Mouse (Mus musculus) hindbrain, postnatal 0 days (tissue): Measurements from ENCODE around the gene F7. TPM values are rescaled to one million over a fixed set of nuclear protein-coding genes. Genes with fewer than 3 reads are reported as not detected.
"Not testable (repeated sequence)": the region's sequence is repeated elsewhere in the genome, so short reads cannot be mapped to it uniquely, and the experiment has no call there.

Experiments
- ATAC-seq: fragments of 200-750 bp; cut with Nextera tagmentation; 2 replicates; pipeline ENCODE4 v1.8.0; 2017; ENCODE audit warnings: mild to moderate bottlenecking, moderate TSS enrichment, moderate library complexity
- DNase-seq: peaks from one replicate; pipeline ENCODE4 v3.0.0-alpha.2; 2015; ENCODE audit warnings: low spot score
- H3K27ac ChIP-seq: fragments of 300-500 bp; sonication (generic); 2 replicates; pipeline ENCODE4 v1.5.1; 2014; ENCODE audit warnings: mild to moderate bottlenecking
- H3K27me3 ChIP-seq: fragments of 300-500 bp; sonication (generic); 2 replicates; pipeline ENCODE4 v1.6.1; 2014; ENCODE audit warnings: low read length, mixed read lengths; ENCODE audit not compliant: insufficient read depth
- H3K36me3 ChIP-seq: fragments of 300-500 bp; sonication (generic); 2 replicates; pipeline ENCODE4 v1.6.1; 2014; ENCODE audit warnings: low read length, mixed read lengths; ENCODE audit not compliant: insufficient read depth
- H3K4me1 ChIP-seq: fragments of 300-500 bp; sonication (generic); 2 replicates; pipeline ENCODE4 v1.6.1; 2014; ENCODE audit warnings: antibody characterized with exemption, low read length, mixed read lengths; ENCODE audit not compliant: insufficient read depth
- H3K4me2 ChIP-seq: fragments of 300-500 bp; sonication (generic); 2 replicates; pipeline ENCODE4 v1.6.1; 2014; ENCODE audit warnings: low read depth, mild to moderate bottlenecking, low read length, moderate library complexity, mixed read lengths
- H3K4me3 ChIP-seq: fragments of 300-500 bp; sonication (generic); 2 replicates; pipeline ENCODE4 v1.5.1; 2014; ENCODE audit warnings: low read length
- H3K9ac ChIP-seq: fragments of 300-500 bp; sonication (generic); replicated peaks from 2 replicates; pipeline ENCODE4 v1.6.1; 2014; ENCODE audit warnings: mild to moderate bottlenecking, low read length, moderate library complexity, mixed read lengths
- H3K9me3 ChIP-seq: fragments of 300-500 bp; sonication (generic); 2 replicates; pipeline ENCODE4 v1.6.1; 2016; ENCODE audit warnings: low read length, mixed read lengths
- CTCF ChIP-seq: IDR thresholded peaks from 2 replicates; pipeline ENCODE4 v1.5.1; 2016; ENCODE audit warnings: antibody characterized with exemption, control low read depth, low read depth
- WGBS: fragments of 180-500 bp; shearing (Covaris S2); extraction: QIAGEN DNeasy Blood & Tissue Kit; methylation state at CpG from one replicate; pipeline ENCODE4 v1.1.7; 2014; 5-methylcytosine and 5-hydroxymethylcytosine counted together
- polyA plus RNA-seq: library from polyadenylated mRNA; unstranded; fragments of >200 nt; fragmentation: Nextera tagmentation; extraction: Ambion mirVana; gene quantifications from 2 replicates; pipeline ENCODE4 v1.2.1, GENCODE M21; 2015
- total RNA-seq: library from RNA; depleted of rRNA; stranded (reverse); fragments of >200 nt; gene quantifications from 2 replicates; pipeline ENCODE4 v1.2.3, GENCODE M21; 2014; rRNA removed

The F7 gene
- total and polyA plus RNA-seq, 2 experiments from 2014 or later, result 0.10 TPM; not detected in 1

DNA sequence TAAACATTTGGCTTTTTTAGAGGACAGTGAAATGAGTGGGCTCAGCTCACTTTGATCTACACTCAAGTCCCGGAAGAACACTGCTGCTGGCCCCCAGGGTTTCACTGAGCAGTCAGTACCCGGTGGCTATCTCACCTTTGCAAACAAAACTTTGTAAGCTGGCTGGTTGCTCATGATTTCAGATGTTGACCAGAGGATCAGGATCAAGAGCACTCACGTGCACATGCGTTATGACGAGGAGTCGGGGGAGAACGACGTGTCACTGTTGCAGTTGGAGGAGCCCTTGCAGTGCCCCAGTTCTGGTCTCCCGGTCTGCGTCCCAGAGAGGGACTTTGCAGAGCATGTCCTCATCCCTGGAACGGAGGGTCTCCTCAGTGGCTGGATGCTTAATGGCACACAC is 47.4 kb downstream of the F7 start:
- ATAC-seq (no peak), DNase-seq (no peak)
- peaks cover 41% of the 10 kb centered on the region for H3K36me3 ChIP-seq
- H3K27ac ChIP-seq, result no peak overlapping the region
- no peak overlapping the region for H3K4me2 ChIP-seq
- no peaks in the 10 kb centered on the region for H3K9me3 ChIP-seq
- H3K27me3 ChIP-seq, result no peaks in the 10 kb centered on the region
- H3K4me3 ChIP-seq, result no peak overlapping the region
- no peaks in the 10 kb centered on the region for H3K4me1 ChIP-seq
- H3K9ac ChIP-seq, result no peak overlapping the region
- no peak for TF ChIP-seq CTCF
- WGBS, result 95% methylated on average over 11 of the region's 11 CpGs

- Histone ChIP-seq H3K4me2 (no peak overlapping the region), H3K4me1 (no peaks in the 10 kb centered on the region), H3K9ac (no peak overlapping the region), H3K9me3 (no peaks in the 10 kb centered on the region), H3K27me3 (no peaks in the 10 kb centered on the region), H3K36me3 (peaks cover 59% of the 10 kb centered on the region), H3K27ac (no peak overlapping the region), H3K4me3 (no peak overlapping the region)
- no peak for ATAC-seq
- no peak for DNase-seq
- TF ChIP-seq CTCF, result no peak
- WGBS, result 91% methylated on average over 8 of the region's 8 CpGs
Observed at GRCm38 (mm10) chr8:13075044-13075443, 49.2 kb downstream of the F7 start.

DNA sequence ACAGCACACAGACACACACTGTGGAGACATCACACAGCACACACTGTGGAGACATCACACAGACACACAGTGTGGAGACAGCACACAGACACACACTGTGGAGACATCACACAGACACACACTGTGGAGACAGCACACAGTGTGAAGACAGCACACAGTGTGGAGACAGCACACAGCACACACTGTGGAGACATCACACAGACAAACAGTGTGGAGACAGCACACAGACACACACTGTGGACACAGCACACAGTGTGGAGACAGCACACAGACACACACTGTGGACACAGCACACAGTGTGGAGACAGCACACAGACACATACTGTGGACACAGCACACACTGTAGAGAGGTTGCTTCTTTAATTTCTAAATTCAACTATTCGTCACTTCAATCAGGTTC is 49.7 kb downstream of the F7 start:
- H3K4me3 ChIP-seq, H3K4me2 ChIP-seq, H3K9me3 ChIP-seq, ATAC-seq, H3K4me1 ChIP-seq, H3K27ac ChIP-seq, H3K9ac ChIP-seq, H3K27me3 ChIP-seq, DNase-seq: not testable (repeated sequence)
- WGBS, result 90% methylated on average over 1 of the region's 1 CpGs
- H3K36me3 ChIP-seq, result peaks cover 65% of the 10 kb centered on the region

GRCm38 (mm10) chr8:13077542-13077941 is 51.7 kb downstream of the F7 start:
- Histone ChIP-seq H3K4me2 (no peak overlapping the region), H3K36me3 (peaks cover 81% of the 10 kb centered on the region), H3K4me3 (no peak overlapping the region), H3K9me3 (no peaks in the 10 kb centered on the region), H3K27me3 (no peaks in the 10 kb centered on the region), H3K9ac (no peak overlapping the region), H3K4me1 (no peaks in the 10 kb centered on the region), H3K27ac (no peak overlapping the region)
- ATAC-seq (no peak), DNase-seq (no peak)
- 86% methylated on average over 7 of the region's 7 CpGs for WGBS
- no peak for TF ChIP-seq CTCF

Other genes starting within 250 kb of the F7 start
- 298 and 316 TPM in 2 replicates for gene Mcf2l, start 152.2 kb upstream of the F7 start, total RNA-seq
- 94.1 and 94.2 TPM in 2 replicates for gene Mcf2l, start 152.2 kb upstream of the F7 start, polyA plus RNA-seq
- 0.05 TPM in 1 of 2 replicates, not detected in the other for gene F10, start 11.3 kb downstream of the F7 start, total RNA-seq
- gene F10, start 11.3 kb downstream of the F7 start, polyA plus RNA-seq, result 0.14 and 0.34 TPM in 2 replicates
- gene Proz, start 34.9 kb downstream of the F7 start, total RNA-seq, result not detected in 2 replicates
- 0.40 and 0.58 TPM in 2 replicates for gene Proz, start 34.9 kb downstream of the F7 start, polyA plus RNA-seq
- 28.6 and 29.1 TPM in 2 replicates for gene Pcid2, start 79.4 kb downstream of the F7 start, total RNA-seq
- gene Pcid2, start 79.4 kb downstream of the F7 start, polyA plus RNA-seq, result 29.3 and 31.5 TPM in 2 replicates
- gene Cul4a, start 79.6 kb downstream of the F7 start, total RNA-seq, result 118 and 127 TPM in 2 replicates
- 57.9 and 60.6 TPM in 2 replicates for gene Cul4a, start 79.6 kb downstream of the F7 start, polyA plus RNA-seq
- 317 and 341 TPM in 2 replicates for gene Lamp1, start 133.1 kb downstream of the F7 start, total RNA-seq
- 400 and 402 TPM in 2 replicates for gene Lamp1, start 133.1 kb downstream of the F7 start, polyA plus RNA-seq
- gene Grtp1, start 174.6 kb downstream of the F7 start, total RNA-seq, result 12.8 and 14.8 TPM in 2 replicates
- gene Grtp1, start 174.6 kb downstream of the F7 start, polyA plus RNA-seq, result 17.1 and 18.1 TPM in 2 replicates
- 2.3 TPM in 1 of 2 replicates, not detected in the other for gene Adprhl1, start 228.1 kb downstream of the F7 start, total RNA-seq
- gene Adprhl1, start 228.1 kb downstream of the F7 start, polyA plus RNA-seq, result 0.14 and 0.50 TPM in 2 replicates